Mouse (Mus musculus) adrenal gland, postnatal 4 days (tissue): ENCODE measurements at regions not wholly inside any gene's neighbourhood (a gene's known extent, or its start where the extent isn't known, plus 50 kb on each side); places are given as distances from the start of the nearest gene placed in this dataset.

Experiments used
- DNase-seq, 2 experiments: peaks; one replicate each; pipeline ENCODE4 v3.0.0; 2021 to 2022; ENCODE audit warnings: low spot score in 2 of 2, mixed read lengths in 2 of 2

- DNase-seq, result no peak
Measured at GRCm38 (mm10) chr3:35027898-35028297, 377.7 kb downstream of the Sox2 start.

- DNase-seq, result no peak
Measured at GRCm38 (mm10) chr3:35029924-35030323, 379.7 kb downstream of the Sox2 start.

DNA sequence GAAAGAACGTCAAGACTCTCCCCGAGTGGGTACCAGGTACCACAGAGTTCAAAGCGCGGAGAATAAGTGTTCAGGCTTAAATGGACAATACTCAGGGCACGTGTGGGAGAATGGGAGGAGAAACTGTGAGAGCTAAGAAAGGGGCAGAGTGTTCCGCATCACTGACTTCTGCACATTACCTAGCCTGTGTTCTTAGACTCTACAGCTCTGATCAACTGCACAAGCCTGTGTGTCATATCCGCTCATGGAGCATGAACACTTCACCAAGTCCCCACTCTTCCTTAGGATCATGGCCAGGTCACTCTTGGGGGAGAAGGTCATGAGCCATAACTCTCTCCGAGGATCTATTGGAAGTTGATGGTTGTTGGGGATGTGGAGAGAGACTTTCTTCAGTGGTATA lies 383.4 kb downstream of the Sox2 start:
- DNase-seq, result no peak

GRCm38 (mm10) chr3:35035234-35035633 lies 385.0 kb downstream of the Sox2 start:
- no peak for DNase-seq

GRCm38 (mm10) chr3:35043705-35044104 lies 393.5 kb downstream of the Sox2 start:
- DNase-seq, result no peak

- no peak for DNase-seq
Measured at GRCm38 (mm10) chr3:35059438-35059837, 409.2 kb downstream of the Sox2 start.

- DNase-seq, result no peak
Measured at GRCm38 (mm10) chr3:35060042-35060441, 409.8 kb downstream of the Sox2 start.

- no peak for DNase-seq
Measured at GRCm38 (mm10) chr3:35066824-35067223, 416.6 kb downstream of the Sox2 start.

GRCm38 (mm10) chr3:35068586-35068985 lies 418.4 kb downstream of the Sox2 start:
- DNase-seq, result no peak

GRCm38 (mm10) chr3:35071046-35071445 lies 420.8 kb downstream of the Sox2 start:
- DNase-seq, result no peak

- no peak for DNase-seq
Measured at GRCm38 (mm10) chr3:35079887-35080286, 429.7 kb downstream of the Sox2 start.

- DNase-seq, result no peak
Measured at GRCm38 (mm10) chr3:35084091-35084867, 434.1 kb downstream of the Sox2 start.

- DNase-seq, result no peak
Measured at GRCm38 (mm10) chr3:35088241-35089080, 438.3 kb downstream of the Sox2 start.

DNA sequence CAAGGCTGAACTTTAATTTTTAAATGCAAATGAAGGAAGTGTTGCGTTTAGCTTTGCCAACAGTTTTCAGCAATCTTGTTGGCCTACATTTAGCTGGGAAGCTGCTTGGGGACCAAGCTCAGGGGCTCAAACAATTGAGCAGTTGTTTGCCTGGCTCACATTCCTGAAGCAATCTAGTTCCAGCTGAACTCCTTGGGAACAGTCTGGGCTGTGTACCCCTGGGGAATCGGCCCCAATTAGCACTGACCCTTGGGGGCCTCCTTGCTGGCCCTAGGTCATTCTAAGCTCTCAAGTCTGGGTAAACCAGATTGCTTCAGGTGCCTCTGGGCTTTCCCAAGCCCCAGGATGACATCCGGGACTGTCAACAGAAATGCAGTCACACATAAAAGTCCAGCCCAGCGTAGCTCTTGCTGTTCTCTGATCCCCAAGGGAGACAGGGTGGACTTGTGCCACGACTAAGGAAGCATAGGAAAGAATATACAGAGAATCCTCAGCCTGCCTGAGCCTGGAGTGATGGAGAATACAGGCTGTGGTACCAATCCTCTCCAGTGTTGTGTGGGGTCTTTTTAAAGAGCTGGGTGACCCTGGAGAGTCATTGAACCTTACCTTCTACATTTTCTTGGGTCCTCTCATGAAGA lies 440.4 kb downstream of the Sox2 start:
- no peak for DNase-seq

- no peak for DNase-seq
Measured at GRCm38 (mm10) chr3:35093001-35093400, 442.8 kb downstream of the Sox2 start.

GRCm38 (mm10) chr3:35095221-35095620 lies 445.0 kb downstream of the Sox2 start:
- DNase-seq, result no peak

DNA sequence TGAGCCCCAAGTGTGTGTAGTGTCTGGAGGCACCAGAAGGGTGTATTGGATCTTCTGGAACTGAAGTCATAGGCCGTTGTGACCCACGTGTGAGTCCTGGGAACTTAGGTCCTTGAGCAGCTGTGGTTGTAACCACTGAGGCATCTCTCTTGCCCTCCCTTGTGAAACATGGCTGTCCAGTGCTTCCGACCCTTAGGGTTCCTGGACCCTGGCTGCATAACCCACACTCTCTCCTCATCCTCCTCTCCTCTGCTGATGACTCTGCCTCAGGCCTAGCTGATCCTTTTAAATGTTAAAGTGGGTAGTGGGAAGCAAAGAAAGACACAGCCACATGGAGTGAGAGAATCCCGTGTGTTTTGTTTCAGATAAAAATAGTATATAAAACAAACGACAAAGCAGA lies 446.2 kb downstream of the Sox2 start:
- DNase-seq, result no peak

GRCm38 (mm10) chr3:35097766-35098165 lies 447.6 kb downstream of the Sox2 start:
- no peak for DNase-seq

- no peak for DNase-seq
Measured at GRCm38 (mm10) chr3:35099226-35099625, 449.0 kb downstream of the Sox2 start.

- DNase-seq, result no peak
Measured at GRCm38 (mm10) chr3:35099876-35100420, 449.7 kb downstream of the Sox2 start.

- DNase-seq, result no peak
Measured at GRCm38 (mm10) chr3:35101286-35101685, 451.1 kb downstream of the Sox2 start.

DNA sequence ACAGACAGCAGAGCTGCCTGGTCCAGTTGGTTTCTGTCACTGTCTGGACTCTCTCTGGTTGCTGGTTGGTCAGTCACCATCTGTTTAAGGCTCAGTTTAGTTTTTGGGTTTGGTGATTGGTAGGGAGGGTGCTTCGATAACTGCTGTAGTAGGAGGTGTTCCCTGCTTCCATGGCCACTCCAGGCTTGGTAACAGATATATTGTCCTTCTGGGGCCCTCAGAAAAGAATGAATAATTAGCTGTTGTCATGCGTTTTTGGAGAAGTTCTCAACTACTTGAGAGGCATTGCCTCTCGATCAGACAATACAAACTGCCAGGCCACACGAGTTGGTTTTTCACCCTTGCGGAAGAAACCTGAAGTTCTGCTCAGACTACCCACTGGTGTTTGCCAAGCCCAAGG lies 451.7 kb downstream of the Sox2 start:
- no peak for DNase-seq
